Mouse (Mus musculus) heart, embryonic 14.5 days (tissue): ENCODE measurements at regions not wholly inside any gene's neighbourhood (a gene's known extent, or its start where the extent isn't known, plus 50 kb on each side); places are given as distances from the start of the nearest gene placed in this dataset.

ENCODE experiments used
- ATAC-seq: fragments of 200-750 bp; cut with Nextera tagmentation; 2 replicates; pipeline ENCODE4 v1.8.0; 2017; ENCODE audit warnings: low read depth, moderate TSS enrichment; ENCODE audit not compliant: insufficient number of reproducible peaks, insufficient read depth, low FRiP score
- H3K27ac ChIP-seq, 2 experiments: fragments of 200-500 bp in 1 of 2; fragments of 300-500 bp in 1 of 2; sonication (generic) in 1 of 2; replicated peaks in 1 of 2; 2 replicates each; pipeline ENCODE4 v1.5.1; 2012 to 2014; ENCODE audit warnings: low read depth in 2 of 2, low read length in 2 of 2, control low read depth in 1 of 2, mild to moderate bottlenecking in 1 of 2, mixed read lengths in 1 of 2; ENCODE audit not compliant: control insufficient read depth in 1 of 2, insufficient read depth in 1 of 2
- H3K27me3 ChIP-seq: fragments of 300-500 bp; sonication (generic); 2 replicates; pipeline ENCODE4 v1.6.1; 2014; ENCODE audit warnings: mild to moderate bottlenecking, low read length, control low read depth; ENCODE audit not compliant: control insufficient read depth, insufficient read depth
- H3K36me3 ChIP-seq: fragments of 300-500 bp; sonication (generic); 2 replicates; pipeline ENCODE4 v1.6.1; 2014; ENCODE audit warnings: mild to moderate bottlenecking, control low read depth, low read length, mixed read lengths; ENCODE audit not compliant: control insufficient read depth, insufficient read depth
- H3K4me1 ChIP-seq, 2 experiments: fragments of 200-500 bp in 1 of 2; fragments of 300-500 bp in 1 of 2; sonication (generic) in 1 of 2; 2 replicates each; pipeline ENCODE4 v1.6.1; 2012 to 2014; ENCODE audit warnings: low read length in 2 of 2, control low read depth in 1 of 2, mixed read lengths in 1 of 2; ENCODE audit not compliant: control insufficient read depth in 2 of 2, insufficient read depth in 2 of 2
- H3K4me2 ChIP-seq: fragments of 300-500 bp; sonication (generic); 2 replicates; pipeline ENCODE4 v1.6.1; 2014; ENCODE audit warnings: mild to moderate bottlenecking, low read length
- H3K4me3 ChIP-seq, 2 experiments: fragments of 200-500 bp in 1 of 2; fragments of 300-500 bp in 1 of 2; sonication (generic) in 1 of 2; 2 replicates each; pipeline ENCODE4 v1.5.1; 2012 to 2014; ENCODE audit warnings: low read length in 2 of 2, mild to moderate bottlenecking in 2 of 2, control low read depth in 1 of 2, low read depth in 1 of 2, moderate library complexity in 1 of 2; ENCODE audit not compliant: control insufficient read depth in 1 of 2, insufficient read depth in 1 of 2
- H3K9ac ChIP-seq: fragments of 300-500 bp; sonication (generic); 2 replicates; pipeline ENCODE4 v1.6.1; 2014; ENCODE audit warnings: mild to moderate bottlenecking, low read length
- H3K9me3 ChIP-seq: fragments of 300-500 bp; sonication (generic); 2 replicates; pipeline ENCODE4 v1.6.1; 2016; ENCODE audit warnings: low read length, control low read depth; ENCODE audit not compliant: control insufficient read depth
- WGBS: fragments of 180-500 bp; shearing (Covaris S2); extraction: QIAGEN DNeasy Blood & Tissue Kit; methylation state at CpG from one replicate; pipeline ENCODE4 v1.1.7; 2014; 5-methylcytosine and 5-hydroxymethylcytosine counted together

- H3K4me1 ChIP-seq = peaks cover 0 to 5% of the 10 kb centered on the region in 2 experiments; a peak in 1 of 4 replicates
- 0 out of 2 replicates have a peak, but pooled peaks cover 3% of the 10 kb centered on the region for H3K9me3 ChIP-seq
- no peak overlapping the region for H3K4me3 ChIP-seq
- 75% methylated on average over 2 of the region's 2 CpGs for WGBS
- no peak for ATAC-seq
- no peaks in the 10 kb centered on the region for H3K27me3 ChIP-seq
- no peak overlapping the region for H3K4me2 ChIP-seq
- H3K36me3 ChIP-seq = no peaks in the 10 kb centered on the region
- H3K27ac ChIP-seq = no peak overlapping the region
- H3K9ac ChIP-seq = no peak overlapping the region
These were observed 516.6 kb upstream of the Adam5 start for GRCm38 (mm10) chr8:25340729-25341128.

GRCm38 (mm10) chr8:25332120-25332607, 508.0 kb upstream of the Adam5 start:
- no peaks in the 10 kb centered on the region for H3K27me3 ChIP-seq
- H3K9ac ChIP-seq = no peak overlapping the region
- no peak overlapping the region for H3K27ac ChIP-seq
- ATAC-seq = no peak
- WGBS = 80% methylated on average over 8 of the region's 8 CpGs
- no peaks in the 10 kb centered on the region for H3K36me3 ChIP-seq
- H3K9me3 ChIP-seq = no peaks in the 10 kb centered on the region
- H3K4me2 ChIP-seq = no peak overlapping the region
- H3K4me3 ChIP-seq = no peak overlapping the region
- H3K4me1 ChIP-seq = peaks cover 3 to 12% of the 10 kb centered on the region in 2 experiments

- H3K9ac ChIP-seq = no peak overlapping the region
- no peak overlapping the region for H3K4me2 ChIP-seq
- H3K27ac ChIP-seq = no peak overlapping the region
- H3K4me1 ChIP-seq = peaks cover 3 to 16% of the 10 kb centered on the region in 2 experiments
- 43% methylated on average over 7 of the region's 7 CpGs for WGBS
- no peaks in the 10 kb centered on the region for H3K9me3 ChIP-seq
- no peaks in the 10 kb centered on the region for H3K27me3 ChIP-seq
- H3K36me3 ChIP-seq = no peaks in the 10 kb centered on the region
- no peak overlapping the region for H3K4me3 ChIP-seq
- no peak for ATAC-seq
These were observed 507.1 kb upstream of the Adam5 start for GRCm38 (mm10) chr8:25331161-25331776.

- Histone ChIP-seq H3K9ac (no peak overlapping the region), H3K36me3 (no peaks in the 10 kb centered on the region), H3K27me3 (no peaks in the 10 kb centered on the region), H3K9me3 (no peaks in the 10 kb centered on the region), H3K27ac (no peak overlapping the region), H3K4me3 (no peak overlapping the region), H3K4me2 (no peak overlapping the region), H3K4me1 (peaks cover 3 to 16% of the 10 kb centered on the region in 2 experiments)
- WGBS = 73% methylated on average over 1 of the region's 1 CpGs
- ATAC-seq = no peak
These were observed 505.6 kb upstream of the Adam5 start for GRCm38 (mm10) chr8:25329791-25330190.

- Histone ChIP-seq H3K4me3 (no peak overlapping the region), H3K9ac (no peak overlapping the region), H3K9me3 (no peaks in the 10 kb centered on the region), H3K27ac (no peak overlapping the region), H3K4me2 (no peak overlapping the region), H3K4me1 (peaks cover 3 to 16% of the 10 kb centered on the region in 2 experiments), H3K27me3 (no peaks in the 10 kb centered on the region), H3K36me3 (no peaks in the 10 kb centered on the region)
- 59% methylated on average over 3 of the region's 3 CpGs for WGBS
- no peak for ATAC-seq
These were observed 504.1 kb upstream of the Adam5 start for GRCm38 (mm10) chr8:25328318-25328717.

GRCm38 (mm10) chr8:25326930-25327329, 502.8 kb upstream of the Adam5 start:
- no peak overlapping the region for H3K9ac ChIP-seq
- H3K4me1 ChIP-seq = peaks cover 3 to 16% of the 10 kb centered on the region in 2 experiments
- H3K4me3 ChIP-seq = no peak overlapping the region
- no peak overlapping the region for H3K27ac ChIP-seq
- ATAC-seq = no peak
- no peaks in the 10 kb centered on the region for H3K27me3 ChIP-seq
- 77% methylated on average over 6 of the region's 6 CpGs for WGBS
- H3K9me3 ChIP-seq = no peaks in the 10 kb centered on the region
- H3K36me3 ChIP-seq = no peaks in the 10 kb centered on the region
- H3K4me2 ChIP-seq = no peak overlapping the region

- H3K36me3 ChIP-seq = no peaks in the 10 kb centered on the region
- no peaks in the 10 kb centered on the region for H3K27me3 ChIP-seq
- 63% methylated on average over 12 of the region's 12 CpGs for WGBS
- H3K4me3 ChIP-seq = no peak overlapping the region
- H3K9ac ChIP-seq = no peak overlapping the region
- ATAC-seq = no peak
- H3K27ac ChIP-seq = no peak overlapping the region
- no peaks in the 10 kb centered on the region for H3K9me3 ChIP-seq
- no peak overlapping the region for H3K4me2 ChIP-seq
- peaks cover 3 to 10% of the 10 kb centered on the region in 2 experiments; a peak in 3 of 4 replicates for H3K4me1 ChIP-seq
These were observed 502.1 kb upstream of the Adam5 start for GRCm38 (mm10) chr8:25326257-25326656.

GRCm38 (mm10) chr8:25324731-25325130, 500.6 kb upstream of the Adam5 start:
- no peak overlapping the region for H3K9ac ChIP-seq
- H3K27me3 ChIP-seq = no peaks in the 10 kb centered on the region
- 0 out of 2 replicates have a peak, but pooled peaks cover 5% of the 10 kb centered on the region for H3K9me3 ChIP-seq
- H3K27ac ChIP-seq = no peak overlapping the region
- no peaks in the 10 kb centered on the region for H3K36me3 ChIP-seq
- no peak overlapping the region for H3K4me3 ChIP-seq
- no peak overlapping the region for H3K4me2 ChIP-seq
- ATAC-seq = no peak
- 85% methylated on average over 9 of the region's 9 CpGs for WGBS
- H3K4me1 ChIP-seq = peaks cover 3 to 7% of the 10 kb centered on the region in 2 experiments; a peak in 1 of 4 replicates
